Mouse (Mus musculus) lung, embryonic 16.5 days (tissue): ENCODE measurements around the gene Cspg5. TPM values are rescaled to one million over a fixed set of nuclear protein-coding genes. Genes with fewer than 3 reads are reported as not detected.

Source experiments
- ATAC-seq: fragments of 200-750 bp; cut with Nextera tagmentation; 2 replicates; pipeline ENCODE4 v1.8.0; 2017; ENCODE audit warnings: low read depth, mild to moderate bottlenecking, moderate library complexity
- H3K27ac ChIP-seq: fragments of 300-500 bp; sonication (generic); 2 replicates; pipeline ENCODE4 v1.5.1; 2014; ENCODE audit warnings: mild to moderate bottlenecking, control low read depth, low read length
- H3K27me3 ChIP-seq: fragments of 300-500 bp; sonication (generic); 2 replicates; pipeline ENCODE4 v1.6.1; 2014; ENCODE audit warnings: low read depth, low read length, mixed read lengths; ENCODE audit not compliant: control insufficient read depth, insufficient read depth
- H3K36me3 ChIP-seq: fragments of 300-500 bp; sonication (generic); 2 replicates; pipeline ENCODE4 v1.6.1; 2014; ENCODE audit warnings: low read length; ENCODE audit not compliant: control insufficient read depth, insufficient read depth
- H3K4me1 ChIP-seq: fragments of 300-500 bp; sonication (generic); replicated peaks from 2 replicates; pipeline ENCODE4 v1.6.1; 2014; ENCODE audit warnings: low read length, mixed read lengths; ENCODE audit not compliant: control insufficient read depth, insufficient read depth
- H3K4me2 ChIP-seq: fragments of 300-500 bp; sonication (generic); 2 replicates; pipeline ENCODE4 v1.6.1; 2014; ENCODE audit warnings: low read depth, low read length, control low read depth
- H3K4me3 ChIP-seq: fragments of 300-500 bp; sonication (generic); 2 replicates; pipeline ENCODE4 v1.5.1; 2014; ENCODE audit warnings: mild to moderate bottlenecking, low read length, control low read depth
- H3K9ac ChIP-seq: fragments of 300-500 bp; sonication (generic); 2 replicates; pipeline ENCODE4 v1.6.1; 2014; ENCODE audit warnings: low read length, control low read depth
- H3K9me3 ChIP-seq: fragments of 300-500 bp; sonication (generic); 2 replicates; pipeline ENCODE4 v1.6.1; 2016; ENCODE audit warnings: low read length; ENCODE audit not compliant: control insufficient read depth
- WGBS: fragments of 180-500 bp; shearing (Covaris S2); extraction: QIAGEN DNeasy Blood & Tissue Kit; methylation state at CpG from one replicate; pipeline ENCODE4 v1.1.7; 2014; 5-methylcytosine and 5-hydroxymethylcytosine counted together
- polyA plus RNA-seq: library from polyadenylated mRNA; unstranded; fragments of >200 nt; fragmentation: Nextera tagmentation; extraction: Ambion mirVana; gene quantifications from 2 replicates; pipeline ENCODE4 v1.2.1, GENCODE M21; 2015

The Cspg5 gene
- polyA plus RNA-seq, result 1.9 and 3.0 TPM in 2 replicates

GRCm38 (mm10) chr9:110243221-110243833 lies at the start of gene Cspg5:
Cspg5 (plus strand) TSS chr9:110243783.
- 82% methylated on average over 7 of the region's 7 CpGs for WGBS
- peaks cover 8% of the 10 kb centered on the region for H3K27me3 ChIP-seq
- H3K9me3 ChIP-seq, result no peaks in the 10 kb centered on the region
- no peak for ATAC-seq
- no peak within 1 kb of the TSS for H3K9ac ChIP-seq
- no peak within 1 kb of the TSS for H3K27ac ChIP-seq
- peak within 1 kb of the TSS; percentile 98; the same call in 1 of the 2 replicates for H3K4me2 ChIP-seq
- H3K4me1 ChIP-seq, result peaks cover 6% of the 10 kb centered on the region
- peak within 1 kb of the TSS; percentile 63 for H3K4me3 ChIP-seq
- H3K36me3 ChIP-seq, result peaks cover 3% of the 10 kb centered on the region; the same call in 1 of the 2 replicates

GRCm38 (mm10) chr9:110199870-110200269 lies 43.7 kb upstream of the Cspg5 start:
- no peak overlapping the region for H3K9ac ChIP-seq
- no peak overlapping the region for H3K4me2 ChIP-seq
- WGBS, result 82% methylated on average over 2 of the region's 2 CpGs
- no peaks in the 10 kb centered on the region for H3K4me1 ChIP-seq
- no peaks in the 10 kb centered on the region for H3K27me3 ChIP-seq
- H3K9me3 ChIP-seq, result no peaks in the 10 kb centered on the region
- H3K27ac ChIP-seq, result no peak overlapping the region
- no peak overlapping the region for H3K4me3 ChIP-seq
- H3K36me3 ChIP-seq, result peaks cover 42% of the 10 kb centered on the region
- no peak for ATAC-seq

GRCm38 (mm10) chr9:110205526-110206404 lies 37.8 kb upstream of the Cspg5 start:
- 74% methylated on average over 15 of the region's 15 CpGs for WGBS
- Histone ChIP-seq H3K4me2 (no peak overlapping the region), H3K4me3 (no peak overlapping the region), H3K4me1 (no peaks in the 10 kb centered on the region), H3K9ac (no peak overlapping the region), H3K27ac (no peak overlapping the region), H3K9me3 (no peaks in the 10 kb centered on the region), H3K27me3 (no peaks in the 10 kb centered on the region), H3K36me3 (peaks cover 47% of the 10 kb centered on the region)
- ATAC-seq, result no peak

- no peak overlapping the region for H3K9ac ChIP-seq
- no peaks in the 10 kb centered on the region for H3K27me3 ChIP-seq
- no peaks in the 10 kb centered on the region for H3K9me3 ChIP-seq
- no peak overlapping the region for H3K27ac ChIP-seq
- no peaks in the 10 kb centered on the region for H3K4me1 ChIP-seq
- H3K36me3 ChIP-seq, result peaks cover 52% of the 10 kb centered on the region
- 90% methylated on average over 2 of the region's 2 CpGs for WGBS
- no peak overlapping the region for H3K4me3 ChIP-seq
- no peak for ATAC-seq
- H3K4me2 ChIP-seq, result no peak overlapping the region
These were observed 37.1 kb upstream of the Cspg5 start for GRCm38 (mm10) chr9:110206437-110206836.

GRCm38 (mm10) chr9:110208265-110208664 lies 35.3 kb upstream of the Cspg5 start:
- H3K27ac ChIP-seq, result no peak overlapping the region
- no peak overlapping the region for H3K9ac ChIP-seq
- no peaks in the 10 kb centered on the region for H3K27me3 ChIP-seq
- no peaks in the 10 kb centered on the region for H3K9me3 ChIP-seq
- H3K4me1 ChIP-seq, result no peaks in the 10 kb centered on the region
- H3K36me3 ChIP-seq, result peaks cover 48% of the 10 kb centered on the region
- no peak overlapping the region for H3K4me3 ChIP-seq
- WGBS, result 57% methylated on average over 7 of the region's 7 CpGs
- no peak overlapping the region for H3K4me2 ChIP-seq
- no peak for ATAC-seq

GRCm38 (mm10) chr9:110208967-110209366 lies 34.6 kb upstream of the Cspg5 start:
- Histone ChIP-seq H3K4me2 (no peak overlapping the region), H3K27ac (no peak overlapping the region), H3K27me3 (no peaks in the 10 kb centered on the region), H3K4me1 (no peaks in the 10 kb centered on the region), H3K9ac (no peak overlapping the region), H3K4me3 (no peak overlapping the region), H3K9me3 (no peaks in the 10 kb centered on the region), H3K36me3 (peaks cover 49% of the 10 kb centered on the region)
- WGBS, result 88% methylated on average over 3 of the region's 3 CpGs
- no peak for ATAC-seq

- no peak overlapping the region for H3K27ac ChIP-seq
- no peaks in the 10 kb centered on the region for H3K9me3 ChIP-seq
- peaks cover 33% of the 10 kb centered on the region for H3K36me3 ChIP-seq
- H3K27me3 ChIP-seq, result no peaks in the 10 kb centered on the region
- no peak for ATAC-seq
- WGBS, result 88% methylated on average over 4 of the region's 4 CpGs
- H3K4me3 ChIP-seq, result no peak overlapping the region
- no peak overlapping the region for H3K4me2 ChIP-seq
- H3K9ac ChIP-seq, result no peak overlapping the region
- H3K4me1 ChIP-seq, result no peaks in the 10 kb centered on the region
These were observed 19.3 kb upstream of the Cspg5 start for GRCm38 (mm10) chr9:110224273-110224672.

- H3K9ac ChIP-seq, result no peak overlapping the region
- no peaks in the 10 kb centered on the region for H3K27me3 ChIP-seq
- H3K4me3 ChIP-seq, result no peak overlapping the region
- peaks cover 37% of the 10 kb centered on the region for H3K36me3 ChIP-seq
- H3K4me2 ChIP-seq, result no peak overlapping the region
- no peaks in the 10 kb centered on the region for H3K4me1 ChIP-seq
- ATAC-seq, result no peak
- 93% methylated on average over 4 of the region's 4 CpGs for WGBS
- H3K27ac ChIP-seq, result no peak overlapping the region
- H3K9me3 ChIP-seq, result no peaks in the 10 kb centered on the region
These were observed 17.4 kb upstream of the Cspg5 start for GRCm38 (mm10) chr9:110226191-110226590.

- H3K27me3 ChIP-seq, result no peaks in the 10 kb centered on the region
- H3K9ac ChIP-seq, result no peak overlapping the region
- no peaks in the 10 kb centered on the region for H3K9me3 ChIP-seq
- peaks cover 22% of the 10 kb centered on the region for H3K36me3 ChIP-seq
- no peak overlapping the region for H3K27ac ChIP-seq
- H3K4me2 ChIP-seq, result no peak overlapping the region
- no peak for ATAC-seq
- WGBS, result 74% methylated on average over 6 of the region's 6 CpGs
- H3K4me3 ChIP-seq, result no peak overlapping the region
- no peaks in the 10 kb centered on the region for H3K4me1 ChIP-seq
These were observed 14.9 kb upstream of the Cspg5 start for GRCm38 (mm10) chr9:110228671-110229070.
